Mouse (Mus musculus): ENCODE results near the gene Eral1.
A peak's percentile ranks its signal among the peaks of the same experiment; 100 is the strongest.

Gene Eral1

GRCm38 (mm10) chr11:78079961-78080921, at the start of gene Eral1:
TSS of gene Eral1 (minus strand) at chr11:78080383.
- DNase-seq (ENCODE audit: low spot score in 2 of 2), result peak; percentile 80 to 90

- no peak for DNase-seq (ENCODE audit: low spot score in 2 of 2)
Measured at GRCm38 (mm10) chr11:78129458-78129857, 49.3 kb upstream of the Eral1 start.

GRCm38 (mm10) chr11:78126739-78127138, 46.6 kb upstream of the Eral1 start:
- DNase-seq (ENCODE audit: low spot score in 2 of 2), result no peak

- DNase-seq (ENCODE audit: low spot score in 2 of 2), result no peak
Measured at GRCm38 (mm10) chr11:78125691-78126090, 45.5 kb upstream of the Eral1 start.

GRCm38 (mm10) chr11:78123782-78124181, 43.6 kb upstream of the Eral1 start:
- no peak for DNase-seq (ENCODE audit: low spot score in 2 of 2)

- DNase-seq (ENCODE audit: low spot score in 2 of 2), result no peak
Measured at GRCm38 (mm10) chr11:78122815-78123214, 42.6 kb upstream of the Eral1 start.

- DNase-seq (ENCODE audit: low spot score in 2 of 2), result no peak
Measured at GRCm38 (mm10) chr11:78121176-78121575, 41.0 kb upstream of the Eral1 start.

- DNase-seq (ENCODE audit: low spot score in 2 of 2), result no peak
Measured at GRCm38 (mm10) chr11:78119898-78120297, 39.7 kb upstream of the Eral1 start.

- DNase-seq (ENCODE audit: low spot score in 2 of 2), result no peak
Measured at GRCm38 (mm10) chr11:78118467-78118866, 38.3 kb upstream of the Eral1 start.

GRCm38 (mm10) chr11:78116146-78116410, 35.9 kb upstream of the Eral1 start:
- no peak for DNase-seq (ENCODE audit: low spot score in 2 of 2)

- peak; percentile 91 to 92 for DNase-seq (ENCODE audit: low spot score in 2 of 2)
Measured at GRCm38 (mm10) chr11:78115367-78116145, 35.4 kb upstream of the Eral1 start.

- no peak for DNase-seq (ENCODE audit: low spot score in 2 of 2)
Measured at GRCm38 (mm10) chr11:78114676-78115366, 34.6 kb upstream of the Eral1 start.

GRCm38 (mm10) chr11:78113616-78114015, 33.4 kb upstream of the Eral1 start:
- peak; percentile 27 to 29 for DNase-seq (ENCODE audit: low spot score in 2 of 2)

GRCm38 (mm10) chr11:78104501-78104900, 24.3 kb upstream of the Eral1 start:
- DNase-seq (ENCODE audit: low spot score in 2 of 2), result no peak

GRCm38 (mm10) chr11:78102958-78103747, 23.0 kb upstream of the Eral1 start:
- DNase-seq (ENCODE audit: low spot score in 2 of 2), result no peak

GRCm38 (mm10) chr11:78102142-78102541, 22.0 kb upstream of the Eral1 start:
- DNase-seq (ENCODE audit: low spot score in 2 of 2), result no peak

- DNase-seq (ENCODE audit: low spot score in 2 of 2), result no peak
Measured at GRCm38 (mm10) chr11:78100746-78101145, 20.6 kb upstream of the Eral1 start.

GRCm38 (mm10) chr11:78097077-78097476, 16.9 kb upstream of the Eral1 start:
- DNase-seq (ENCODE audit: low spot score in 2 of 2), result no peak

- DNase-seq (ENCODE audit: low spot score in 2 of 2), result no peak
Measured at GRCm38 (mm10) chr11:78095144-78095516, 14.9 kb upstream of the Eral1 start.

- DNase-seq (ENCODE audit: low spot score in 2 of 2), result peak; percentile 91 to 94
Measured at GRCm38 (mm10) chr11:78094504-78095143, 14.4 kb upstream of the Eral1 start, which contains the start of gene Fam222b. TSS of gene Fam222b (plus strand) at chr11:78094660.

GRCm38 (mm10) chr11:78094137-78094503, 13.9 kb upstream of the Eral1 start:
- no peak for DNase-seq (ENCODE audit: low spot score in 2 of 2)
